Mouse (Mus musculus) stomach, embryonic 15.5 days (tissue): Measurements from ENCODE around the gene Ppm1h. TPM values are rescaled to one million over a fixed set of nuclear protein-coding genes. Genes with fewer than 3 reads are reported as not detected.
A peak's percentile ranks its signal among the peaks of the same experiment; 100 is the strongest.

ENCODE experiments used
- ATAC-seq: fragments of 200-750 bp; cut with Nextera tagmentation; 2 replicates; pipeline ENCODE4 v1.8.0; 2017; ENCODE audit warnings: low read depth, moderate number of reproducible peaks, moderate TSS enrichment; ENCODE audit not compliant: insufficient read depth, low FRiP score
- H3K27ac ChIP-seq: fragments of 300-500 bp; sonication (generic); 2 replicates; pipeline ENCODE4 v1.5.1; 2015; ENCODE audit warnings: mild to moderate bottlenecking, inconsistent platforms
- H3K27me3 ChIP-seq: fragments of 300-500 bp; sonication (generic); replicated peaks from 2 replicates; pipeline ENCODE4 v1.6.1; 2015; ENCODE audit warnings: inconsistent platforms
- H3K36me3 ChIP-seq: fragments of 300-500 bp; sonication (generic); 2 replicates; pipeline ENCODE4 v1.6.1; 2015; ENCODE audit warnings: inconsistent platforms
- H3K4me1 ChIP-seq: fragments of 300-500 bp; sonication (generic); 2 replicates; pipeline ENCODE4 v1.6.1; 2015; ENCODE audit warnings: inconsistent platforms
- H3K4me2 ChIP-seq: fragments of 300-500 bp; sonication (generic); 2 replicates; pipeline ENCODE4 v1.6.1; 2015; ENCODE audit warnings: mild to moderate bottlenecking, inconsistent platforms
- H3K4me3 ChIP-seq: fragments of 300-500 bp; sonication (generic); replicated peaks from 2 replicates; pipeline ENCODE4 v1.5.1; 2015; ENCODE audit warnings: inconsistent platforms
- H3K9ac ChIP-seq: fragments of 300-500 bp; sonication (generic); 2 replicates; pipeline ENCODE4 v1.6.1; 2015; ENCODE audit warnings: inconsistent platforms
- H3K9me3 ChIP-seq: fragments of 300-500 bp; sonication (generic); 2 replicates; pipeline ENCODE4 v1.6.1; 2016; ENCODE audit warnings: inconsistent platforms
- WGBS: fragments of 180-500 bp; shearing (Covaris S2); methylation state at CpG from one replicate; pipeline ENCODE4 v1.1.7; 2015; 5-methylcytosine and 5-hydroxymethylcytosine counted together
- polyA plus RNA-seq: library from polyadenylated mRNA; unstranded; fragments of >200 nt; fragmentation: Nextera tagmentation; extraction: Ambion mirVana; gene quantifications from 2 replicates; pipeline ENCODE4 v1.2.1, GENCODE M21; 2015

The Ppm1h gene
- polyA plus RNA-seq, 1 experiment from 2014 or later: 13.2 TPM

DNA sequence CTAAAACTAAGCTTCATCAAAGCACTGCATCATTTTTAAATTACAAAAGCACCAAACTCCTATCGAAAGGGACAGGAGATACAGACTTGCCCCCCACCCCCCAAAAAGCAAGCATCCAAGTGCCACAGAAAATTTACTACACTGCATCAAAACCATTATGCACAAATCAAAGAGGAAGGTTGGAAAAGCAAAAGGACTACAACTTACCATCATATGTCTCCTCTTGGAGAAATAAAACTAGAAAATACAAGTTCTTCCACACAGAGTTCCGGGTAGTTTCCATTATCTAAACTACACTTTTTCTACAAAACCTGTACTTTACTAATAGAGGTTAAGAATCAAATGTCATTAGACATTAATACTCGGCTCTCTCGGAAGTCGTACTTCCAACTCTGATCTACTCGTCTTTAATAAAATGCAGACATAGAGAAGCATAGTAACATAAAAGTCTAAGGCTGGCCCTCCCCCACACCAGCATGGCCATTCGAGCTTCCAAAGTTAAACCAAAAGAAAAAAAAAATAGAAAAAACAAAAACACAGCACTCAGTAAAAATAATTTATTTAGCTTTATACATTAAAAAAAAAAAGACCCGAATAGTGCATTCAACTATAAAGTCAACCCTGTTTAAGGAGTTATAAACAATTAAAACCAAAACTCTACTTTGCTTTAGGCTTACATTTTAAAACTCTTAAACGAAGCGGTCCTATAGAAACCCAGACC, 306.1 kb downstream of the Ppm1h start:
- Histone ChIP-seq H3K4me2 (peak overlapping the region; percentile 53), H3K9me3 (no peaks in the 10 kb centered on the region), H3K27me3 (no peaks in the 10 kb centered on the region), H3K4me1 (peaks cover 14% of the 10 kb centered on the region; the same call in 1 of the 2 replicates), H3K9ac (peak overlapping the region; percentile 95), H3K27ac (peak overlapping the region; percentile 99), H3K36me3 (peaks cover 10% of the 10 kb centered on the region; the same call in 1 of the 2 replicates), H3K4me3 (peak overlapping the region; percentile 80)
- no peak for ATAC-seq
- WGBS: 2% methylated on average over 10 of the region's 10 CpGs

DNA sequence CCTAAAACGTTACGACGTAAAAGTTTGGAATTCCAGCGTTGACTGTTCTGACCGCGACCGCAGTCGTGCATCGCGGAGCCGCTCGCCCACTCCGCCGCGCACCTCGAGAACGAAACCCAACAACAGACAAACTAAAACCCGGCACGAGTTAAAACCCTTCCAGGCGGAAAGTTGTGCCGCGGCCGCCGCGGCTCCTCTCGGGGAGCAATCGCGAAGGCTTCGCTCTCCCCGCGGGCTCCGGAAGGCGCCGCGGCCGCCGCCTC, 306.6 kb downstream of the Ppm1h start:
- ATAC-seq: no peak
- no peaks in the 10 kb centered on the region for H3K27me3 ChIP-seq
- peak overlapping the region; percentile 99 for H3K27ac ChIP-seq
- H3K4me3 ChIP-seq: peak overlapping the region; percentile 80
- H3K9ac ChIP-seq: peak overlapping the region; percentile 95
- peak overlapping the region; percentile 54 for H3K4me2 ChIP-seq
- peaks cover 7% of the 10 kb centered on the region; the same call in 1 of the 2 replicates for H3K36me3 ChIP-seq
- H3K9me3 ChIP-seq: no peaks in the 10 kb centered on the region
- H3K4me1 ChIP-seq: peaks cover 14% of the 10 kb centered on the region; the same call in 1 of the 2 replicates
- WGBS: under 1% methylated on average over 37 of the region's 37 CpGs

DNA sequence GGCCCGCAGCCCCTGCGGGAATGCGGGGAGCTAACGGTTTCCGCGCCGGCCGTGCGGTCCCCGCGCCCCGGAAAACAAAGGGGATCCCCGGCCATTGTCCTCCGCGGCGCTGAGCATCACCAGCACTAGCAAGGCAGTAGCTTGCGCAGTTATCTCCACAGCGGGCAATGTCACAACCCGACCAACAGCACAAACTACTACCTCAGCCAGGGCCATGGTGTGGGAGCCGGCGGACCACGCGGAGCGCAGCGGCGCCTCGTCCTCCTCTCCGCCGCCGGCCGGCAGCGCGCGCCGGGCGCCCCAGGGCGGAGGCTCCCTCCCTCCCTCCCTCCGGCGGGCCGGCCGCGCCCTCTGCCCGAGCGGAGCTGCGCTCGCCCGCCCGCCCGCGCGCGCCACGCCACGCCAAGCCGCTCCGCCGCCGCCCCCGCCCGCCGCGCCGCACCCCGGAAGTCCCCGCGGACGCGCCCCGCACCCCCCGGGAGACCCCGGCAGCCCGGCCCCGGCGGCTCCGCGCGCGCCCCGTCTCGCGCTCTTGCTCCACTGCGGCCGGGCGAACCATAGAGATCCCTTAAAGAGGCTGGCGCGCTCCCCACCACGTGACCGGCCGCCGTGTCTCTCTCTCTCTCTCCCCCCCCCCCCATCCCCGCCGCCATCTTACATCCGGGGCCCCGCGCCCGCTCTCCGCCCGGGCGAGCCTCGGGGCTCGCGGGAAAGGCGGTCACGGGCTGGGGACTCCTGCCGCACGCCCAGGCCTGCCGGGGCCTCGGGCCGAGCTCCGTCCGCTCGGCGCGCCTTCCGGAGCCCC, 307.2 kb downstream of the Ppm1h start:
- Histone ChIP-seq H3K27me3 (no peaks in the 10 kb centered on the region), H3K4me3 (peak overlapping the region; percentile 80), H3K27ac (peak overlapping the region; percentile 99), H3K9ac (peak overlapping the region; percentile 95), H3K9me3 (no peaks in the 10 kb centered on the region), H3K36me3 (peaks cover 4% of the 10 kb centered on the region; the same call in 1 of the 2 replicates), H3K4me2 (peak overlapping the region; percentile 54), H3K4me1 (peaks cover 14% of the 10 kb centered on the region; the same call in 1 of the 2 replicates)
- peak; percentile 89 for ATAC-seq
- WGBS: under 1% methylated on average over 61 of the region's 115 CpGs

DNA sequence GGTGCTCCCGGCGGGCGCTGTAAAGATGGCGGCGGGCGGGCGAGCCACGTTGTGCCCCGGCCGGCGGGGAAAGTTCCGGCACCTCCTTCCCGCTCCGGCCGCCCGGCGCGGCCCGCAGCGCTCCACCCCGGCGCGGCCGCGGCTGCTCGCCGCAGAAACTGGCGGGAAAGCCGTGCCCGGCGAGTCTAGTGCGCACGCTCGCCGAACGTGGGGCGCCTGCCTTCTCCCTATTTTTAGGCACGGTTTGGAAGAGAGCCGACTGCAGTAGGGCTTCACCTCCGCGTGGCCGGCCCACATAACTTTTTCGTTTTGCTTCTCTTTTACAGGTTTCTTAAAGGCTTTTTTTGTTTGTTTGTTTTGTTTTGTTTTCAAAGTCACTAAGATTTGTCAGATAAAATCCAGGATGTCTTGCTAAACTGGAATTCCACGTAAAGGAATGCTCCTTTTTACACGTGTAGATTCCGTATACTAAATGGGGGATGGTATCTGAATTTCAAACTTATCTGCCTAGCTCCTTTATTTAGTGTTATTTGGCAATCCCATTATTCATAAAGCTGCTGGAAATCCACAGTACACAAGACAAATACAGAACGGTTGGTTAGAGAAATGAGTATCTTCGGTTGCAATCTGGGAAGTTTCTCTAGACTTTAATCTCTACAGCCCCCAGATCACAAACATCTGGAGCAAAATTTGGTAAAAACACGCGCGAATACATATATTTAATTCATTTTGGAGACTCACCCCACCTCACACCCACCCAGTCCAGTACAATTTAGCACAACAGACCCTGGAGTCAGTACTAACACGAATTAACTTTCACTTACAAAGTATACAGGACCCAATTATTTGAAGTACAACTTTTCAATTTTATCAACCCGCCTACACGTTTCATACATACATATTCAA, 308.0 kb downstream of the Ppm1h start:
- peak overlapping the region; percentile 95 for H3K9ac ChIP-seq
- no peaks in the 10 kb centered on the region for H3K9me3 ChIP-seq
- H3K27me3 ChIP-seq: no peaks in the 10 kb centered on the region
- peak overlapping the region; percentile 80 for H3K4me3 ChIP-seq
- H3K4me1 ChIP-seq: peaks cover 14% of the 10 kb centered on the region; the same call in 1 of the 2 replicates
- H3K36me3 ChIP-seq: no peaks in the 10 kb centered on the region; the same call in 1 of the 2 replicates
- peak overlapping the region; percentile 99 for H3K27ac ChIP-seq
- peak overlapping the region; percentile 54 for H3K4me2 ChIP-seq
- ATAC-seq: peak; percentile 87
- WGBS: 7% methylated on average over 54 of the region's 54 CpGs

DNA sequence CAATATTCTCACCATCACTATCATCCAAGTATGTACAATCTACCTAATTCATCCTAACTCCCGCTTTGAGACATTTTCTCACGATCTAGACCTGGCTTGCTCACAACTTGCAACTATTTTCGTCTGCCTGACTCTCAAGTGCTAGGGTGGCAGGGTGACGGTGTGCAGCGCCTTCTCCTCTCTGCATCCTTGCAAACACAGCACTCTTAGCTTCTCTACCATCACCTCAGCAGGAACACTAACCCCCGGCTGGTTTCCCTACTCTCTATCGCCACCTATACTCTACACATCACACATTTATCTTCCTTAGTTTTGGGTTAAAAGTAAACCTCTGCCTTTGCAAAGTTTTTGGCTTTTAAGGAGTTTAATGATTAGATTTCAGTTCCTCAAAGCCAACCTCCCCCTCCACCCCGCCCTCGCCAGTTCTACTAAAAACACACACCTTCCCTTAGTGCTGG, 309.1 kb downstream of the Ppm1h start:
- no peaks in the 10 kb centered on the region for H3K27me3 ChIP-seq
- H3K27ac ChIP-seq: no peak overlapping the region
- H3K36me3 ChIP-seq: no peaks in the 10 kb centered on the region; the same call in 1 of the 2 replicates
- WGBS: 15% methylated on average over 9 of the region's 9 CpGs
- H3K9ac ChIP-seq: no peak overlapping the region
- no peak overlapping the region for H3K4me3 ChIP-seq
- no peaks in the 10 kb centered on the region for H3K9me3 ChIP-seq
- no peak for ATAC-seq
- peak overlapping the region; percentile 21; the same call in 1 of the 2 replicates for H3K4me2 ChIP-seq
- peaks cover 14% of the 10 kb centered on the region; the same call in 1 of the 2 replicates for H3K4me1 ChIP-seq

DNA sequence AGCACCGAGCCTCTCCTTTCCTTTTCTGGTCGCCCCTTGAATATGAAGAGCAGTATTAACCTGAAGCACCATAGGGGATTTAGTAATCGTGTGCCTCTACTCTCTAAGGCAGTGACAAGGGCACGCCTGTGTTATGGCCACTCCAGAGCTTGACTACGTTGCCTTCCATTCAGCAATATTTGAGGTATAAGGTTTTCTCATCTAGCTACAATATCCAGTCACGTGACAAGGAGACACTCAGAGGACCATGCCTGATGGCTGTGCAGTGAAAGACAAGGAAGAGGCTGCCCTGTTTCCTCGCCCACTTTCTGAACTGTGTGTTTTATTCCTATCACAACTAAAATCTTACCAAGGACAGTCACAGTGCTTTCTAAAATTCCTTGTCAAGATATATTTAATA, 309.8 kb downstream of the Ppm1h start:
- 0 out of 2 replicates have a peak, but pooled peaks cover 8% of the 10 kb centered on the region for H3K4me1 ChIP-seq
- H3K36me3 ChIP-seq: no peaks in the 10 kb centered on the region; the same call in 1 of the 2 replicates
- 68% methylated on average over 7 of the region's 7 CpGs for WGBS
- no peaks in the 10 kb centered on the region for H3K9me3 ChIP-seq
- ATAC-seq: no peak
- H3K4me2 ChIP-seq: no peak overlapping the region
- no peak overlapping the region for H3K27ac ChIP-seq
- no peak overlapping the region for H3K4me3 ChIP-seq
- no peak overlapping the region for H3K9ac ChIP-seq
- H3K27me3 ChIP-seq: no peaks in the 10 kb centered on the region

DNA sequence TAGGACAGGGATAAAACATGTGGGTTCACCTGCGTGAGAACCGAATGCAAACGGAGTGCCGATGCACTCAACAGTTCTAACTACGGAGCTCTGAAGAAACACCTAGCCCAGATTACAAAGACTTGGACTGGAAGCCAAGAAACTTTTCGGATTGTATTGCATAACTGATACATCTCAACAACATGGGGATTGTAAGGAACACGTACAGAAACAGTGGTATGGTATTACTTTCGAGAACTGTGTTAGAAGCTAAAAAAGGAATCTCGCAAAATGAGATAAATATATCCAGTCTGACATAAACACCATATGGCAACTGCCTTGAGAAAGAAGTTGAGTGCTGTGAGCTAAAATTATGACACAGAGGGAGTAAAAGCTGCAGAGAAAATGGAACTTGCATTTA, 311.4 kb downstream of the Ppm1h start:
- 75% methylated on average over 9 of the region's 9 CpGs for WGBS
- Histone ChIP-seq H3K4me2 (no peak overlapping the region), H3K9me3 (no peaks in the 10 kb centered on the region), H3K4me1 (0 out of 2 replicates have a peak, but pooled peaks cover 5% of the 10 kb centered on the region), H3K4me3 (no peak overlapping the region), H3K9ac (no peak overlapping the region), H3K27ac (no peak overlapping the region), H3K36me3 (peaks cover 5% of the 10 kb centered on the region), H3K27me3 (no peaks in the 10 kb centered on the region)
- no peak for ATAC-seq

DNA sequence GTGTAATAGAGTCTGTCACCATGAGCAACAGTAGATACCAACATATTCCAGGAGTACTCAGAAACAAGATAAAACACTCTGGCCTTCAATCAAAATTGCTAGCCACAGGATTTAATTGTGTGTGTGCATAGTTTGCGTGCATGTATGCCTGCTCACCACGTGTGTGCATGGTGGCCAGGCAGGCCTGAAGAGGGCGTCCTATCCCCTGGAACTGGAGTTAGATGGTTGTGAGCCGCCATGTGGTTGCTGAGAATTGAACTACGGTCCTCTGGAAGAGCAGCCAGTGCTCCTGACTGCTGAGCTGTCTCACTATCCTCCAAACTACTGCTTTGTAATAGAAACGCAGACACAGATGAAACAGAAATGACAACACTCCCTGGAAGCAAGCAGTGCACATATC, 312.0 kb downstream of the Ppm1h start:
- no peaks in the 10 kb centered on the region for H3K9me3 ChIP-seq
- 0 out of 2 replicates have a peak, but pooled peaks cover 5% of the 10 kb centered on the region for H3K4me1 ChIP-seq
- no peak overlapping the region for H3K9ac ChIP-seq
- 0 out of 2 replicates have a peak overlapping the region, but pooled peaks have one; percentile 18 for H3K27ac ChIP-seq
- H3K36me3 ChIP-seq: peaks cover 9% of the 10 kb centered on the region
- WGBS: 83% methylated on average over 6 of the region's 6 CpGs
- no peak for ATAC-seq
- H3K4me3 ChIP-seq: no peak overlapping the region
- H3K4me2 ChIP-seq: no peak overlapping the region
- H3K27me3 ChIP-seq: no peaks in the 10 kb centered on the region

DNA sequence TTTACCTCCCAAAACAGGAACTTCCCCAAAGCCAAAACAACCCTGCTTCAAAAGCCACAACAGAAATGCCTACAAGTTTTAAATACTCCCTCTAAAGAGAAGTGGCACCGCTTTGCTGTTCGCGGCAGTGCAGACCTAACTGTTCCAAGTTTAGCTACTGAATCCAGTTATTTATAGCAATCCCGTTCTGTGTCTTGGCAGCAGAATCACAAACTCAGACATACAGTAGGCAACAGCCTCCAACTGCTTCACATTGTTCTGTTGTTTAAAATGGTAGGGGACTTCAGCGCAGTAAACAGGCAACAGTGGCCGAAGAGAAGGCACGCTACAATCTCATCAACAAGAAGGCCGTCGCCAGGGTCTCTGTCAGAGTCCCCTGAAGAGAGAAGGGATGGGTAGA, 312.5 kb downstream of the Ppm1h start:
- peak overlapping the region; percentile 55; the same call in 1 of the 2 replicates for H3K27ac ChIP-seq
- no peak overlapping the region for H3K9ac ChIP-seq
- 80% methylated on average over 9 of the region's 9 CpGs for WGBS
- H3K27me3 ChIP-seq: no peaks in the 10 kb centered on the region
- H3K4me2 ChIP-seq: no peak overlapping the region
- H3K9me3 ChIP-seq: no peaks in the 10 kb centered on the region
- no peak for ATAC-seq
- H3K4me3 ChIP-seq: no peak overlapping the region
- 0 out of 2 replicates have a peak, but pooled peaks cover 5% of the 10 kb centered on the region for H3K4me1 ChIP-seq
- peaks cover 12% of the 10 kb centered on the region for H3K36me3 ChIP-seq

DNA sequence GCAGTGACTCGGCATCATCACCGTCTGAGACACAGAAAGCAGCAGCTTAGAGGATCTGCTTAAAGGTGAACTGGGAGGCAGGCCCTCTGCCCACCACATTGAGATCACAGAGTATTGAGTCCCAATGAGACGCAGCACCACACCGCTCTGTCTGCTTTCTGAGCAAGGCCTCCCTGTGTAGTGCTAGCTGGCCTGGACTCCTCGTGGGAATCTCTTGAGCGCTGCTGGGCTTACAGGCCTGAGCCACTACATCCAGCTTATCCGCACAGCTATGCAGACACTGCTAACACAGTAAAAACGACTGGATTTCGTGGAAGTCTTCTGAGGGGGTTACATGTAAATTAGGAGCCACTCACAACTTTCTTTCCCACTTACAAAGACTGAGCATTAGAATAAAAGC, 313.1 kb downstream of the Ppm1h start:
- no peak overlapping the region for H3K9ac ChIP-seq
- H3K27ac ChIP-seq: 0 out of 2 replicates have a peak overlapping the region, but pooled peaks have one; percentile 13
- WGBS: 89% methylated on average over 9 of the region's 9 CpGs
- no peaks in the 10 kb centered on the region for H3K27me3 ChIP-seq
- no peak overlapping the region for H3K4me2 ChIP-seq
- H3K9me3 ChIP-seq: no peaks in the 10 kb centered on the region
- no peak overlapping the region for H3K4me3 ChIP-seq
- 0 out of 2 replicates have a peak, but pooled peaks cover 5% of the 10 kb centered on the region for H3K4me1 ChIP-seq
- peaks cover 16% of the 10 kb centered on the region for H3K36me3 ChIP-seq
- no peak for ATAC-seq

DNA sequence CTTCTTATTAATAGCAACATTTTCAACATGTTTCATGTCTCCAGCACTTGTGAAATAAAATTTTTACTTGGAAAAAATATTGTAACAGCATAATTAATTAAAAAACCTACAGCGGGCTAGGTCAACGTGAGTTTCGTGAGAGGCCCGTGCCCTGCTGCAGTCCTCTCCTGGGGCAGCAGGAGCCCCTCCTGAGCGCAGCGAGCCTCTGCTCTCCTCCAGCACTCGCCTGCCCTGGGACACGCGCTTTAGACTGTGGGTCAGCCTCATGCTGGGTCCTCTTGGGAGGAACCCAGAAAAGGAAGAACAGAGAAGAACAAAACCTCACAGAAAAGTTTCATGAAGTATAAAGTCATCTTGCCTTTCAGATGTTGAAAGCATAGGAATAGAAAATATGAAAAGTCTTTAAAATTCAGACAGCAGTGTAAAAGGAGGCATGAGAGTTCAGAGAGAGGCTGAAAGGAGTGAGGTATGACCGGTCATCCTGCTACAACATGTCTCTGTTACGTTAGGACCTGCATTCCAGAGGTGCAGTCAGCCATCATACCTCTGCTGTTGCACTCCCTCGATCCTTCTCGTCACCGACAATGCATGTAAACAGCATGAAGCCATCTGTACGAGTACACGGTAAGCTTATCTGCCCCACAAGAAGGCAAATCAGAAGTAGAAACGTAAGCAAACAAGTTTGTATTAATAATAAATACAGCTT, 316.0 kb downstream of the Ppm1h start:
- Histone ChIP-seq H3K4me1 (no peaks in the 10 kb centered on the region), H3K27me3 (no peaks in the 10 kb centered on the region), H3K4me2 (no peak overlapping the region), H3K27ac (no peak overlapping the region), H3K4me3 (no peak overlapping the region), H3K9ac (no peak overlapping the region), H3K36me3 (peaks cover 30% of the 10 kb centered on the region), H3K9me3 (no peaks in the 10 kb centered on the region)
- 83% methylated on average over 17 of the region's 17 CpGs for WGBS
- ATAC-seq: no peak
